Mouse (Mus musculus): ENCODE measurements around the gene Med13l. TPM values are rescaled to one million over a fixed set of nuclear protein-coding genes. Genes with fewer than 3 reads are reported as not detected.

Gene Med13l
- total and polyA plus RNA-seq, 3 experiments, result 2.0 to 11.0 (median 10.1) TPM

GRCm38 (mm10) chr5:118613704-118614103 is 53.2 kb downstream of the Med13l start:
- H3K79me2 ChIP-seq (replicated peaks; ENCODE audit: control insufficient read depth, extremely low read depth, insufficient read depth, poor library complexity, severe bottlenecking), result no peaks in the 10 kb centered on the region
- no peaks in the 10 kb centered on the region for H3K27me3 ChIP-seq (replicated peaks)
- no peak for DNase-seq (ENCODE audit: extremely low read depth)
- in situ Hi-C loops (cut with MboI; ENCODE audit: low pct_ligation_motif_present, low pct_unique_long_range_greater_than_20kb, low sequenced_read_pairs), result no loop called here
- H3K9ac ChIP-seq (ENCODE audit: insufficient read depth, low read depth), result no peak overlapping the region
- TF ChIP-seq CTCF (conservative IDR thresholded peaks at IDR 0.05 in 1 of 2, IDR thresholded peaks at IDR 0.05 in 1 of 2; ENCODE audit: low read depth in 2 of 2, low read length in 2 of 2) (no peak), E2F4 (IDR thresholded peaks at IDR 0.05; ENCODE audit: insufficient replicate concordance, low read depth, low read length) (no peak), IRF4 (IDR thresholded peaks at IDR 0.05; ENCODE audit: low read depth, low read length) (no peak), NELFE (IDR thresholded peaks at IDR 0.05; ENCODE audit: low read depth, low read length) (no peak), PAX5 (IDR thresholded peaks at IDR 0.05; ENCODE audit: low read length) (no peak), MAFK (IDR thresholded peaks at IDR 0.05; ENCODE audit: insufficient replicate concordance, low read length) (no peak), HCFC1 (IDR thresholded peaks at IDR 0.05; ENCODE audit: low read depth, low read length) (no peak), RCOR1 (conservative IDR thresholded peaks at IDR 0.05; ENCODE audit: low read depth, low read length) (no peak), BHLHE40 (IDR thresholded peaks at IDR 0.05; ENCODE audit: low read depth, low read length) (no peak), ETS1 (conservative IDR thresholded peaks at IDR 0.05; ENCODE audit: low read depth, low read length) (no peak), SMC3 (IDR thresholded peaks at IDR 0.05; ENCODE audit: low read depth, low read length) (no peak), POLR2AphosphoS2 (IDR thresholded peaks at IDR 0.05; ENCODE audit: low read depth, low read length) (no peak), CHD1 (IDR thresholded peaks at IDR 0.05; ENCODE audit: low read depth, low read length) (no peak)
- peaks cover 5 to 37% of the 10 kb centered on the region in 2 experiments for H3K4me1 ChIP-seq (ENCODE audit: control insufficient read depth in 1 of 2, insufficient read depth in 2 of 2)
- H3K4me3 ChIP-seq (replicated peaks in 1 of 3; ENCODE audit: low read depth in 2 of 3, low read length in 2 of 3, poor library complexity in 1 of 3), result no peak overlapping the region
- dilution Hi-C loops (cut with MboI; ENCODE audit: extremely low pct_ligation_motif_present, extremely low pct_unique_long_range_greater_than_20kb, low sequenced_read_pairs), result no loop called here
- peaks cover 0 to 47% of the 10 kb centered on the region in 2 experiments for H3K36me3 ChIP-seq (replicated peaks in 1 of 2; ENCODE audit: control insufficient read depth in 1 of 2, insufficient read depth in 1 of 2, low read length in 1 of 2)
- H3K9me3 ChIP-seq (replicated peaks; ENCODE audit: low read length), result no peaks in the 10 kb centered on the region
- H3K27ac ChIP-seq (ENCODE audit: insufficient read depth, low read depth), result no peak overlapping the region
- H3K4me2 ChIP-seq (ENCODE audit: insufficient read depth, low read depth, poor library complexity, severe bottlenecking), result no peak overlapping the region

DNA sequence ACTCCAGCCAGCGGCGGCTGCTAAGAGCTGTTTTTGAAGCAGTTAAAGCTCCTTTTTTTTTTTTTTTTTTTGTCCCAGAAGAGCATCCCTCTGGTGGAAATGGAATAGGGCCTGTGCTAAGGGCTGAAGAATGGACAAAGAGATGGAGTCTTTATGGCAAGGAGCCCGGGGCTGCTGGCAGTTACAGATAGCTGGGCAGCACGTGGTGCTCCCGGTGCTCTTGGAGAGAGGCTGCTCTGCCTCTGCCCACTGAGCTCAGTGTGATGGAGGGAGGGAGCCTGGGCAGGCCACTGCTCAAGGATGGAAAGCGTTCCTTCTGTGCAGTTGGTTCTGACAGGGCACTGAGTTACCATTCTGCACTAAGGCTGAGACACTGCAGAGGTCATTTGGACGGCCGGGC is 53.6 kb downstream of the Med13l start:
- Histone ChIP-seq H3K27me3 (replicated peaks) (no peaks in the 10 kb centered on the region), H3K4me3 (replicated peaks in 1 of 3; ENCODE audit: low read depth in 2 of 3, low read length in 2 of 3, poor library complexity in 1 of 3) (no peak overlapping the region), H3K4me1 (ENCODE audit: control insufficient read depth in 1 of 2, insufficient read depth in 2 of 2) (peaks cover 5 to 37% of the 10 kb centered on the region in 2 experiments), H3K9me3 (replicated peaks; ENCODE audit: low read length) (no peaks in the 10 kb centered on the region), H3K4me2 (ENCODE audit: insufficient read depth, low read depth, poor library complexity, severe bottlenecking) (no peak overlapping the region), H3K9ac (ENCODE audit: insufficient read depth, low read depth) (no peak overlapping the region), H3K79me2 (replicated peaks; ENCODE audit: control insufficient read depth, extremely low read depth, insufficient read depth, poor library complexity, severe bottlenecking) (no peaks in the 10 kb centered on the region), H3K27ac (ENCODE audit: insufficient read depth, low read depth) (no peak overlapping the region), H3K36me3 (replicated peaks in 1 of 2; ENCODE audit: control insufficient read depth in 1 of 2, insufficient read depth in 1 of 2, low read length in 1 of 2) (peaks cover 0 to 46% of the 10 kb centered on the region in 2 experiments)
- in situ Hi-C loops (cut with MboI; ENCODE audit: low pct_ligation_motif_present, low pct_unique_long_range_greater_than_20kb, low sequenced_read_pairs), result no loop called here
- no peak for TF ChIP-seq ETS1 (conservative IDR thresholded peaks at IDR 0.05; ENCODE audit: low read depth, low read length)
- no peak for TF ChIP-seq E2F4 (IDR thresholded peaks at IDR 0.05; ENCODE audit: insufficient replicate concordance, low read depth, low read length)
- TF ChIP-seq UBTF (IDR thresholded peaks at IDR 0.05; ENCODE audit: low read depth, low read length), result no peak
- no peak for TF ChIP-seq RAD21 (IDR thresholded peaks at IDR 0.05; ENCODE audit: low read depth, low read length)
- no peak for TF ChIP-seq MAX (IDR thresholded peaks at IDR 0.05; ENCODE audit: low read length)
- no peak for TF ChIP-seq NRF1 (IDR thresholded peaks at IDR 0.05; ENCODE audit: low read depth, low read length)
- no peak for TF ChIP-seq POLR2A (IDR thresholded peaks at IDR 0.05; ENCODE audit: low read depth, low read length)
- no peak for TF ChIP-seq MXI1 (IDR thresholded peaks at IDR 0.05; ENCODE audit: low read depth, low read length)
- no peak for TF ChIP-seq IRF4 (IDR thresholded peaks at IDR 0.05; ENCODE audit: low read depth, low read length)
- no peak for TF ChIP-seq ELF1 (IDR thresholded peaks at IDR 0.05; ENCODE audit: low read depth, low read length)
- no peak for TF ChIP-seq SIN3A (IDR thresholded peaks at IDR 0.05; ENCODE audit: low read length)
- no peak for TF ChIP-seq BHLHE40 (IDR thresholded peaks at IDR 0.05; ENCODE audit: low read depth, low read length)
- dilution Hi-C loops (cut with MboI; ENCODE audit: extremely low pct_ligation_motif_present, extremely low pct_unique_long_range_greater_than_20kb, low sequenced_read_pairs), result no loop called here
- no peak for DNase-seq (ENCODE audit: extremely low read depth)
